Mouse (Mus musculus) adrenal gland, adult 8-10 months (tissue): ENCODE measurements around the gene Asap2. TPM values are rescaled to one million over a fixed set of nuclear protein-coding genes. Genes with fewer than 3 reads are reported as not detected.

Experiments
- DNase-seq: peaks from one replicate; pipeline ENCODE4 v3.0.0; 2022
- total RNA-seq, 4 experiments: library from RNA; stranded (reverse); gene quantifications; 2 replicates each; pipeline ENCODE4 v1.2.4; 2022

Asap2 gene
- total RNA-seq, 4 experiments from 2014 or later: 12.9 to 15.5 (median 14.3) TPM

DNA sequence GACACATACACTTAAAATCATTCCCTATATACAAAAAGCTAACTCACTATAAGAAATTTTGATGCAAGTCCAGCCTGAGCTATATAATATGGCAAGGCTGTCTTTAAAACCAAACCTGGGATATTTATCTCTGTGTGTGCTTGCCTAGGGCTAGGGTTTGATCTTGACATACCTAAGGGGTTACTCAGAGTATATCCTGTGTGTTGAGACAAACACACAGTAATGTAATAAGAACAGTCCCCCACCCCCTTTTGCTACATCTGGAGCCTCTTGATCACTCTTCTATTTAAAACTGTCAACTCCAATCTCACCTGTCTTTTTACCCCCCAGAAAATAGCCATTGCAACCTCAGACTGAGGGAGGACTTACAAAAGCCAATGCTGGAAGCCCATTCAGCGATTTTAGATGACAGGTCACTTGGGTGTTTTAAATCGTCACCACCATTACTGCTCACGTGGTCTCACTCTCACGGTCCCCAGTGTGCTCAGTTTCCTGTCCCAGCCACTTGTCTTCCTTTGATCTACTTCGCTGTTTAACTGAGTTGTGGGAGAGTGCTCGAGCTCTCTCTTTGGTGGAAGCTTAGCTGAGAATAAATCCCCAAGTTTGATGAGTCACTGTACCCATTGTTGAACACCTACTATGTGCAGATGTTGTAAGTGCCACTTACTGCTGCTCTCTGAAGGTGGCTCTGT lies 176.8 kb downstream of the Asap2 start:
- no peak for DNase-seq

DNA sequence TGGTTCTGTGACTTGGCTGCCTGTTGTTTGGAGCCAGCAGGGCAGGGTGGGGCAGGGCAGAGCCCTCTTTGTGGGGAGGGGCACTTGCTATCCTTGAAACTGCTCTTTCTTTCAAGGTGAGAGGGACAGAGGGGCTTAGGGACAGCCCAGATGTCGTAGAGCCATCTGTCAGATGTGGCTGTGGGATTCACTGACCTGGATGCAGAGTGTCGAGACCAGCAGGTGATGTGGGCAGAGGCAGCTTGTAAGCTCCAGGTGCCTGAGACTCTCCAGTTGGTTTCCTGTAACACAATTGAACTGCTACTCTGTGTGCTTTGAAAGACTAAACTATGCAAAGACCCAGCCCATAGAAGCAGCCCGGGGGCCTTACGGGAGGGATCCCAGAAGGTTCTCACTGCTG lies 177.5 kb downstream of the Asap2 start:
- DNase-seq: no peak

DNA sequence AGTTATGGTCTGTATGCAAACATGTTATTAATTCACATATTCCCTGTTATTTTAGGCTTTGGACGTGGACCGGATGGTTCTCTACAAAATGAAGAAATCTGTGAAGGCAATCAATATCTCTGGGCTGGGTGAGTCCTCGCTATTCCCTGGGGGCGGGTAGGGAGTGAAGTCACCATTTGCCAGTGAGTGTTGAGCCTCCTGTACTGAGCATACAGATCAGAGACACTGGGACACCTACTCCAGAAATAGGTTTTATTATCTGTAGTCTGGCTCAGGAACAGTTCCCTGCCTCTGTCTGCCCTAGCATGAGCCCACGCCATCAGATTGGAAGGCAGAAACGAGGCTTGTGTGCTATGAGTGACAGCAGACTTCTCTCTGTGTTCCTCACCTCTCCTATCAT lies 177.9 kb downstream of the Asap2 start:
- no peak for DNase-seq

DNA sequence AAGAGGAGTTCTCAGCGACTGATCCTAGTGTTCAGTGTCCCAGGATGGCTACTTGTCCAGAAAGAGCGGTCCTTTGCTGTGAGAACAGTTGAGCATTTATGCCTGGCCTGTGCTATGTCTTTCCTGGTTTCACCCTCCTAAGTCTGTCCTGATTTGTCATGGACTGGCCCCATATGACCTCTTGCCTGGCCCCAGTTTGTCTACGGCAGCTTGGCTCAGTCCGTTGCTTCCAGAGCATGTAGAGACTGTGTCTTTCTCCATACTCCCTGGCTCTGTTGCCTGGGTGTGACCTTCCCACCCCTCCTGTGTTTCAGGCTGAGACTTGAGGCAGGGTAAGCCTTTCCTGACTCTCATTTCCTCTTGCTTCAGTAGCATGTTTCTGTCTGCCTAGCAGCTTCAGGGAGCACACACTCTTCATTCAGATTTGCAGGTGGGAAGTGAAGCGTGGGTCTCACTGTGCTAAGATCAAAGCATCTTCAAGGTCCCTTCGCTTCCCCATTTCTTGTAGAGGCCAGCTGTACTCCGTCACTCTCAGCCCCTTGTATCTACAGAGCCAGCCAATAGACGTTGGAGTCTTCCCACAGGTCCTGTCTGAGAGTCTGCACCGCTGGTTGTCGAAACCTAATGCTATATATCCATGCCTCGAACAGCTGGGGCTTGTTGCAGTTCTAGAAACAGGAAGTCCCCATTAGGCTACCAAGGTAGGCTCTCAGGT lies 181.7 kb downstream of the Asap2 start:
- no peak for DNase-seq

DNA sequence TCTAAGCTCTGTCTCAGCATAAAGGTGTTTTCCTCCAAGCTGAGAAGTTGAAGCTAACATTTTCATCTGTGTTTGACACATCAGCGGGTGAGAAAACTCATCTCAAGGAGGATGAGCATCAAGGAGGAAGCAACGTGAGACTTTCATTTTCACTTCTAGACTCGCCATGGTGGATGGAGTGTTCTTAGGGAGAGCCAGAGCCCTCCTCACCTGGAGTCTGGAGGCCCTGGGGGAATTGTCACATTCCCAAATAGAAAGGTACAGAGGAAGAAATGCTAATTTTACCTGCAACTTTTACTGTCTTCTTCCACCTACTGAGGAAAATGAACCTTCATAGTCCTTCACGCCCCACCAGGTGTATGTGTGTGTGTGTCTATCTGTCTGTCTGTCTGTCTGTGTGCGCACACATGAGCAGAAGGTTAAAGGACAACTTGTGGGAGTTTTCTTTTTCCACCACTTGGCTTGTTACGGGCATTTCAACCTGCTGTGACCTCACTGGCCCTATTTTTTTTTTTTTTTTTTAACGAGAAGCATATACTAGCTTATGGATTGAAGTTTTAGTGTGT lies 183.7 kb downstream of the Asap2 start:
- no peak for DNase-seq

DNA sequence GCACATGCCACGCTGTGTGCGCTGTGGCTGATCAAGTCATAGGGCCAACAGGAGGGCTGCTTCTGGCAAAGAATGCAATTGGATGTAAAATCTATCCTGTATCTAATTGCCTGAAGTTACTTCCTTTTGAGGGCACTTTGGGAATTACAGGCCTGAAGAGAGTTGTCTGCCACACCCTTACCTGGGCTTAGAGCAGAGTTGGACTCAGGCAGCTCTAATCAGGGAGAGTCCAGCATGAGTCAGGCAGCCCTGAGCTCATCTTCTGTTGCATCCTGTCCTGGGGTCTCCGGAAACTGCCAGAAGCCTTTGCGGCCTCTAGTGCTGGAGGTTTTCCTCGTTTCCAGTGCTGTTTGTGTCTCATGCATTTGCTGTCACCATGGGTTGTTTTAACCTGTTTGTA lies 186.1 kb downstream of the Asap2 start:
- DNase-seq: no peak

DNA sequence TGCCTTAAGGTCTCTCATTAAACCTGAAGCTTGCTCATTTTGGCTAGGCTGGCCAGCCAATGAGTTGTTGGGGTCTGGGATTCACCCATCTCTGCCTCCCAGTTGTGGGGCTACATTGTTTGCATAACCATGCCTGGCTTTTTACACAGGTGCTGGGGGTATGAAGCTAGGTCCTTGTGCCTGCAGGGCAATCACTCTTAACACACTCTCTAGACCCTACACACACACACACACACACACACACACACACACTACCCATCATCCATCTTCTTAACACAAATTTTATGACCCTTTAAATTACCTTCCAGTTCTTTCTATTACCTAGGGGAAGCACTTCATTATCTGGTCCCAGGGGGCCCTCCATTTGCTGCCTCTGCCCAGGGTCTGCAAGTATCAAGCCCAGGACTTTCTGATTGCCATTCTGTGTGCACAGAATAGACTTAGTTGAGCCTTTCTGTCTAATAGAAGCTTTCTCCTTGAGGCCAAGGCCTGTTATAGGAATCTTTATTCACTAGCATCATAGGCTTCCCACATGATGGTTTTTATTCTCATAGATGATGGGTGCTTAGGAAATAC lies 187.0 kb downstream of the Asap2 start:
- DNase-seq: no peak

DNA sequence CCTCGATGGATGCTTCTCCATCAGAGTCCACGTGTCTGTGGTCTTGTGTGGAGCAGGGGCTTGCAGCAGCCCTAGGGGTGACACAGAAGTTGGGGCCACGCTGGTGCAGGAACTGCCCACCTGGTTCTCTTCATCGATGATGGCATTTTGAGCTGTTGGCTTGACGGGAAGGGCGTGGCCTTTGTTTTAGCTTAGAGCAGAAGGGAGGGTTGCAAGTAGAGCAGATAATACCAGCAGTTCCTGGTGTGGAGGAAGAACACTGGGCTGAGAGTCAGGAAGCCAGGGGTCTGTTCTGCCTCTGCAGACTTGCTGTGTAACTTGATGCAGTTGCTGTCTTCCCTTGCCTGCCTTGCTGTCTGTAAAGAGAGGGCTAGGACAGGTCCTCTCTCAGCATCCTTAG lies 189.8 kb downstream of the Asap2 start:
- DNase-seq: no peak

DNA sequence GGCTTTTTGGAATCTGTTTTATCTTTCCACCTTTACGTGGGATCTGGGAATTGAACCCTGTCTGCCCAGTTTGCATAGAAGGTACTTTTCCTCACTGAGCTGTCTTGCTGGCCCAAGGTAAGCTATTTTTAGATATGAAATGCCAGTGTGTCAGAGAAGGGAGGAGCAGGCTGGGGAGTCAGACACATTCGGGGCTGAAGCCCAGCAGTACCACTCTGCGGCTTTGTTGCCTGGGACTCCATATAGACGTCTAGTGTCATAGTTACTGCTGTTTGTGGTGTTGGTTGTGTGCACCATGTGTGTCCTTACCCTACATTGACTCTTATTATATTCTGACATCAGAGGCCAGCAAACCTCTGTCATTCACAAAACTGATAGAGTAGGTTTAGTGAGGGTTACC lies 192.5 kb downstream of the Asap2 start:
- no peak for DNase-seq

DNA sequence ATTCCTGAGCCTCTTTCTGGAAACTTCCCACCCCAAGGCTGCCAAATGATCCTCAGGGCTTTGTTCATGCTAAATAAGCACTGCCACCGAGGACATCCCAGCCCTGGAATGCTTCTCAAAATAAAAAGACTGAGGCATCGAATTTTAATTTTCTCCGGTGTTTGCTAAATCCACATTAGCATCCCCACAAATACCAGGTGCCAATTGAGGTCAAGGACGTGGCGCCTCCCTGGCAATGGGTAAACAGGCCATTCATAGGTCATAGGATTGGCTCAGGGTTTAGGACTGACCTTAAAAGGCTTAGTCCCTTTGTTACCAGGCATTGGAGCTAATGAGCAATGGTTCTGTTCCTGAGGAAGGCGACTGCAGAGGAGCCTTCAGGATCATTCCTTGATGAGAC lies 193.1 kb downstream of the Asap2 start:
- DNase-seq: no peak

DNA sequence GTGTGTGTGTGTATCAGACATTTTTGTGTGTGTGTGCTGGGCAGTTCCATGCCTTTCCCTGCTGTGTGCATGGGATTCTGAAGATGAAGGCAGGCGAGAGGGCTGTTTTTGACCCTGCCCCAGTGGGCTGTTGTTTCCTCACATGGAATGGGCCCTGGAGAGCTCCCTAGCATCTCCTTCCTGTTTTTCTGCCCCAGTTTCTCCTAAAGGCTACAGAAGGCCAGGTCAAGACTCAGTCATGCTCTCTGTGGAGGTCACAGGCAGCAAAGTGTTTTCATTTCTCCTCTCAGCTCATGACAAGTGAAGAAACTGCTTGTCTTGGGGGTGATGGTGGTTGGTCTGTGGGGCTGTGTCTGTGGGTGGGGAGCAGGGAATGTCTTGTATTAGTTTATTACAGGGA lies 195.9 kb downstream of the Asap2 start:
- DNase-seq: no peak

DNA sequence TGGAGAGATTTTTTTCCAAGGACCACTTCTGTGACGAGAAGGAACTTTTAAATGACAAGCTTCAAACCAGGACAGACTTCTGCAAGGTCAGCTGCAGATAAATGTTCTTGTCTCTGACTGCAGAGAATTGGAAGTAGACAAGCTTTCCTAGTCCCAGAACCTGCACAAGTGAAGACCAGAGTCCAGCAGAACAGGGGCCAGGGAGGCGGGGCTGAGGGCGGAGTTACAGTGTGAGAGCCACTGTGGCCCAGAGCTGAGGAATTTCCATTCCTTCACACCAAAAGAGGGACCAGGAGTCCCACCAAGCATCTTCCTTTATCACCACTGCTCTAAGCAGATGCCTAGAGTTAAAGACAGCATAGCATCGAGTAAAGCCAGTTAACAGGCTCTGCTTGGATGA lies 198.6 kb downstream of the Asap2 start:
- no peak for DNase-seq

DNA sequence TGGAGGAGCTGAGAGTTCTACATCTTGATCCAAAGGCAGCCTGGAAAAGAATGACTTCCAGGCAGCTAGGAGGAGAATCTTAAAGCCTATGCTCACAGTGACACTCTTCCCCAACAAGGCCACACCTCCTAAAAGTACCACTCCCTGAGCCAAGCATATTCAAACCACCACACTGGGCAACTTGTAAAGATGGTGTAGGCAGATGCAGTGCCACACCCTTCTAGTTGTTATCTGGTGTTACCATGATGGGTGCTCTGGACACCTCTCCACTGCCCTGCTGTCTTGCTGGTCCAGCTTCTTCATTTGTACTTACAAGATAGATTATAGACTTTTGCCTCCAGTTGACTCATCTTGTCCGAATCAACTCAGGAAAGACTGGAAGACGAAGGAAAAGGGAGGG lies 201.3 kb downstream of the Asap2 start:
- DNase-seq: no peak

DNA sequence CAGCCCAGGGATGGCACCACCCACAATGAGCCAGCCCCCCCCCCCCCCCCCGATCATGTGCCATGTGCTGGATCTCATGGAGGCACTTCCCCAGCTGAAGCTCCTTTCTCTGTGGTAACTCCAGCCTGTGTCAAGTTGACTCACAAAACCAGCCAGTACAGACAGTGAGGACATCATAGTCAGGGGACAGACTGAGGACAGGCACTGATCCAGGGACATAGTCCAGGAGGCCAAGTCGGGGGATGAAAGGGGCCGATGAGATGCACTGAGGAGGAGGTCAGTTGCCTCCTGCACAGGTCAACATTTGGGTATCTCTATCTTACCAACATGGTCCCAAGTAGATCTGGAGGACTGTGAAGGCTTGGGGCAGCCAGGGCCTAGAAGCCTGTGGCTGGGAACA lies 205.2 kb downstream of the Asap2 start:
- no peak for DNase-seq

DNA sequence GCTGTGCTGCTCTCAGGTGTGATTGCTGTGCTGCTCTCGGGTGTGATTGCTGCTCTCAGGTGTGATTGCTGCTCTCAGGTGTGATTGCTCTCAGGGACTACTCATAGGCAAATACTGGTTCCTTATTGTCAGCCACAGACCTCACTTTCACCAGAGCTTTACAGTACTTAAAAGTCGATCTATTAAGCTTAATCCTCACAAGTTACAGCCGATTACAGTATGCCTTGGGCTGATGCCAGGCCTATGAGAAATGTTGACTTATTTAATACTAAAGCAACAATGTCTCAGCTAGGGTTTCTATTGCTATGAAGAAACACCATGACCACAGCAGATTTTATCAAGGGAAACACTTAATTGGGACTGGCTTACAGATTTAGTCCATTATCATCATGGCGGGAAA lies 206.2 kb downstream of the Asap2 start:
- no peak for DNase-seq

DNA sequence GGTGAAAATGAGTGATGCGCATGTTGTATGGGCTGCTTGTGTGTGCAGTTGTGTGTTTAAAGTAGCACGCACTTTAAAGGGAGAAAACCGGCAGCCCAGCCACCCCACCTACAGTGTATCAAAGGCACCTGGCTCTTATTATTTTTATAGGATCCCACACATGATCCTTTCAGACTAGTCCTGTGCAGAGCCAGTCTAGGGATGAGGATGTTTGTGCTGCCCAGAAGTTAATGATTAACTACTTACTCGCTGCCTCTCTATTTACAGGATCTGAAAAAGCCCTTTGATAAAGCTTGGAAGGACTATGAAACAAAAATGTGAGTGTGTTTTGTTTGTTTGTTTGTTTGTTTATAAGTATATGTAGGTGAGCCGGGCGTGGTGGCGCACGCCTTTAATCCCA lies 210.4 kb downstream of the Asap2 start:
- DNase-seq: no peak

DNA sequence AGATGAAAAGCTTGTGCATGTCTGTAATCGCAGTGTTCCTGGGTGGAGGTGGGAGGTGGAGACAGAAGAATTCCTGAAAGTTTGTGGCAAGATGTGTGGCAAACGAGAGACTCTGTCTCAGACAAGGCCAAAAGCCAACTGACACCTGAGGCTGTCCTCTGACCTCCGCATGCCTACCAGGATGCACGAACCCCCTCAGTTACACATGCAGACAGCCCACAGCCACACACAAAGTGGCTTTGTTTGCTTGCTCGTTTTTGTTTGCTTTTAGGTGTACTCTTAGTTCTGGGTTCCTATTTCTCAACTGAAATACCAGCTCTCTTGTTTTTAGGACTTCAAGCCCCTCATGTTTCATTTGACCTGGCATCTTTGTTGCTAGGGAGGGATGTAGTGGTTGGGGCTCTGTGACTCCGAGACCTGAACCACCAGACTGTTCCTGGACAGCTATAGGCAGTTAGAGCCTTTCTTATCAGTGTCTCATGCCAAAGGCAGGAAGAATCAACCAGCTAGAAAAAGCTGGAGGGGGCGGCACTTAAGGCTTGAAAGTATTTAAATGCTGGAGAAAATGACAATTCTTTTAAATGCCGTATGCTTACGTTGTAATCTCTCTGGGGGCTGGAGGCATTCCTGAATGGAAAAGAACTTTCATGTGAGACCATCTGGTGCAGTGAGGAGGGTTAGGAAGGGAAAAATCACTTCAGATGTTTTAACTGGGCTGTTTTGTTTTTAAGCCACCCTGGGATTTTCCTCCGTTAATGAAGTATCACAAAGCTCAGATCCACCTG lies 211.4 kb downstream of the Asap2 start:
- DNase-seq: no peak

DNA sequence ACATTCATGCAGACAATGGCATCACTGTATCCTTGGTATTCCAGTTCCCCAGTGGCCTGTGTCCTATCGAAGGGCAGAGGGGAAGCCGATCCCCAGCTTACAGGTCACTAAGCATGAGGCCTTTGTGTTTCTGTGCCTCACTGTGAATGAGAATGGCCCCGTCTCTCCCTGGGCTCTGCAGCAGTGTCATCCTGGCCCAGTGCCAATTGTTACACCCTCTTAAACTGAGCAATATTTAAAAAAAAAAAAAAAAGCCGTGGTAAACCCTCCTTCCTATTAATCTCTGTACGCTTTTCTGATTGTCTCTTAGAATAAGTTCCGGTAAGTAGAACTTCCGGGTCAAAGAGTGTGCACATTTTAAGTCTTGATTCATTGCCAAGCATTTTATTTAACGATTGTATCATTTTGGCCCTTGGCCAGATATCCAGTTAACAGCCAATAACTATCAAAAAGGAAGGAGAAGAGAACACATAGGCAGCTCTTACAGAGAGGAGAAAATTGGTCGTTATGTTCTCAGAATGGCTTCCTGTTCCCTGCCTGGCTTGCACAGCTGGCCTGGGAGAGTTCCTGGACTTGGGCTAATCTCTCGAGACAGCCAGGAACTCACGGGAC lies 214.5 kb downstream of the Asap2 start:
- no peak for DNase-seq

DNA sequence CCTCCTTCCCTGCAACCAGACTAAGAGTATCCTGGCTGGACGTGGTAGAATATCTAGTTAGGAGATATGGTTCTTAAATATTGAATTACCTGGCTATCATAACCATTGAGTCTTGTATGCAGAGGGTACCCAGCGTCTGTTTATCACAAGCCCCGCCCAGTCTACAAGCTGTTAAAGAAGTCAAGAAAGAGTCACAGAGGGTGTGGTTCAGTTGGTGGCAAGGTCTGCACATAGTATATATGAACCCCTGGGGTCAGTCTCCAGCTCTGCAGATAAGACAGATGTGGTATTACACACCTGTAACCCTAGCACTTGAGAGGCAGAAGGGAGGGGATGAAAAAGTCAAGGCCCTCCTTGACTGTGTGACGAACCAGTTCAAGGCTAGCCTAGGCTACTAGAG lies 215.5 kb downstream of the Asap2 start:
- no peak for DNase-seq

DNA sequence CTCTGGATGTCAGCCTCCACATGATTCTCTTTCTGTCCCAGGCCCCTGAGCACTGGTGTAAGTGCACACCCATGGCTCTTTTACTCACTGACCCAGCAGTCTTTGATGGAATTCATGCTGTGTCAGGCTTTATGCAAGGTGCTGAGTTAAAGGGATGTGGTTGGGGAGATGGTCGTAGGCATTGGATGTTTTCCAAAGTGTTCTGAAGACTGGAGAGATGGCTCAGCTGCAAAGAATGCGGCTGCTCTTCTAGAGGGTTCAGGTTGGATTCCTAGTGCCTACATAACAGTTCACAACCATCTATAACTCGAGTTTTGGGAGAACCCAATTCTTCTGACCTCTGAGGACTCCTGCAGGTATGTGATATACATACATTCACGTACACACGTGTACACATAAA lies 217.2 kb downstream of the Asap2 start:
- no peak for DNase-seq

DNA sequence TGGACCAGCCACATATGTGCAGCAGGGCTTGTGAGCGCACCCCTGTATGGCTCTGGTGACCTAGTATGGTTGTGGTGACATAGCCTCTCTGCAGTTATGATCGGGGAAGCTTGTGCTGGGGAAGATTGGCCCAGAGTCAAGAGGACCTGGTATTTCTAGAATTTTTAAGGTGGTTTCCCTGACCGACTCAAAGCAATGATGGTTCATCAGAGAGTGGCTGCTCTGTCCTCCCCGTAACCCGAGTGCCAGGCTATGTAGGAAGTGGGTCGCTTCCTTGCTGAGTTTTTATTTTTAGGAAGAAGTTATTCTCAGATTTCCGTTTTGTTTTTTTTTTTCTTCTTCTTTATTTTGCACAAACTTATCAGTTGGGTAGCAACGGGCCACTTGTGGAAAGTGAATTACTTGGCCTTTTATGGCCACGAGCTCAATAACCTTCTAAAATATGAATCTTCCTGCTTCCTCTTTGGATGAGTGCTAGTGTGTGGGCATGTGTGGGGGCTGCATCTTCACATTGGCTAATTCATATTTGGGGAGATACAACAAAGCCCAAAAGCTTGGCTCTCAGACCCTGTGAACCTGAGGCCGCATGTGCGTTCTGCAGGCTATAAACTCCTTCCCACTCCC lies 218.0 kb downstream of the Asap2 start:
- no peak for DNase-seq

DNA sequence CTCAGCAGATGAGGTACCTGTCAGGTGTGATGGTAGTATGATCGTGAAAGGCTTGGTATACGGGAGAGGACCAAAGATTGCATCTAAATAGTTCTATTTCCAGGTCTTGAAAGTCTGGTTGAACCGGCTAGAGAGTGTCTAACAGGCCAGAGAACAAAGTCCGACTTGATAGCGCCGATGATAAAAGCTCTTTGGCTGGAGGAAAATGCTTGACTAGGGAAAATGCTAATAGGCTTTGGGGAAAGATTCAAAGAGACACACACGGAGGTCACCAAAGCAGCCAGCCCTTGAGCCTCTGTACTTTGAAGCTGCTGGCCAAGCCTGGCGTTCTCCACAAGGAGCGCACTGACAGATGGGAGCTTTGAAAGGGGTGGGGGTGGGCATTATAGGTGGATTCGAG lies 219.0 kb downstream of the Asap2 start:
- no peak for DNase-seq
